Mouse (Mus musculus) CH12.LX (cell line): ENCODE results near the gene Trmo. TPM values are rescaled to one million over a fixed set of nuclear protein-coding genes. Genes with fewer than 3 reads are reported as not detected.

Experiments
- DNase-seq: peaks from one replicate; pipeline ENCODE4 v3.0.0-alpha.2; 2013; ENCODE audit errors: extremely low read depth
- H3K27ac ChIP-seq: 2 replicates; pipeline ENCODE4 v1.5.1; 2012; ENCODE audit warnings: low read depth, mild to moderate bottlenecking, control low read depth, moderate library complexity; ENCODE audit not compliant: insufficient read depth
- H3K27me3 ChIP-seq: replicated peaks from 2 replicates; pipeline ENCODE3; 2012; ENCODE audit warnings: inconsistent platforms
- H3K36me3 ChIP-seq, 2 experiments: replicated peaks in 1 of 2; 2 replicates each; pipeline versions ENCODE3 to v1.6.1; 2012; ENCODE audit warnings: inconsistent platforms in 1 of 2, low read length in 1 of 2, mild to moderate bottlenecking in 1 of 2, mixed read lengths in 1 of 2, moderate library complexity in 1 of 2; ENCODE audit not compliant: control insufficient read depth in 1 of 2, insufficient read depth in 1 of 2
- H3K4me1 ChIP-seq, 2 experiments: 2 replicates each; pipeline ENCODE4 v1.6.1; 2012; ENCODE audit warnings: inconsistent platforms in 1 of 2, moderate library complexity in 1 of 2; ENCODE audit not compliant: insufficient read depth in 2 of 2, control insufficient read depth in 1 of 2
- H3K4me2 ChIP-seq: 2 replicates; pipeline ENCODE4 v1.6.1; 2012; ENCODE audit warnings: low read depth, mild to moderate bottlenecking, control low read depth; ENCODE audit not compliant: poor library complexity, insufficient read depth, severe bottlenecking
- H3K4me3 ChIP-seq, 3 experiments: fragments of 150-350 bp in 1 of 3; sonication (generic) in 1 of 3; replicated peaks in 1 of 3; 2 replicates each; pipeline versions ENCODE3 to v1.5.1; 2011 to 2012; ENCODE audit warnings: low read depth in 2 of 3, low read length in 2 of 3, mild to moderate bottlenecking in 2 of 3, moderate library complexity in 2 of 3, control low read depth in 1 of 3, improper control_type of control experiment in 1 of 3, inconsistent platforms in 1 of 3, mixed read lengths in 1 of 3; ENCODE audit not compliant: poor library complexity in 1 of 3
- H3K79me2 ChIP-seq: replicated peaks from 2 replicates; pipeline ENCODE4 v1.6.1; 2012; ENCODE audit warnings: mild to moderate bottlenecking, moderate library complexity; ENCODE audit not compliant: control insufficient read depth, poor library complexity, insufficient read depth, severe bottlenecking; ENCODE audit errors: extremely low read depth
- H3K9ac ChIP-seq: 2 replicates; pipeline ENCODE4 v1.6.1; 2012; ENCODE audit warnings: low read depth, mild to moderate bottlenecking, control low read depth, moderate library complexity; ENCODE audit not compliant: insufficient read depth
- H3K9me3 ChIP-seq: replicated peaks from 2 replicates; pipeline ENCODE3; 2012; ENCODE audit warnings: low read length, inconsistent platforms, mixed read lengths
- BHLHE40 ChIP-seq: IDR thresholded peaks from 2 replicates; pipeline ENCODE4 v1.6.1; 2011; ENCODE audit warnings: mild to moderate bottlenecking, low read depth, low read length, improper control_type of control experiment
- ELF1 ChIP-seq: IDR thresholded peaks from 2 replicates; pipeline ENCODE4 v1.6.1; 2014; ENCODE audit warnings: low read depth, mild to moderate bottlenecking, inconsistent platforms, low read length, improper control_type of control experiment
- ETS1 ChIP-seq: conservative IDR thresholded peaks from 2 replicates; pipeline ENCODE4 v1.6.1; 2012; ENCODE audit warnings: low read depth, mild to moderate bottlenecking, inconsistent platforms, low read length, improper control_type of control experiment, moderate library complexity
- GABPA ChIP-seq: IDR thresholded peaks from 2 replicates; pipeline ENCODE4 v1.6.1; 2012; ENCODE audit warnings: low read depth, low read length, improper control_type of control experiment, inconsistent platforms; ENCODE audit not compliant: insufficient replicate concordance
- HCFC1 ChIP-seq: IDR thresholded peaks from 2 replicates; pipeline ENCODE4 v1.6.1; 2012; ENCODE audit warnings: low read depth, mild to moderate bottlenecking, inconsistent platforms, low read length, improper control_type of control experiment
- IRF4 ChIP-seq: IDR thresholded peaks from 2 replicates; pipeline ENCODE4 v1.6.1; 2014; ENCODE audit warnings: low read depth, mild to moderate bottlenecking, inconsistent platforms, low read length, improper control_type of control experiment
- JUN ChIP-seq: IDR thresholded peaks from 2 replicates; pipeline ENCODE4 v1.6.1; 2011; ENCODE audit warnings: low read depth, mild to moderate bottlenecking, low read length, improper control_type of control experiment, moderate library complexity; ENCODE audit not compliant: insufficient read depth
- JUND ChIP-seq: conservative IDR thresholded peaks from 2 replicates; pipeline ENCODE4 v1.6.1; 2011; ENCODE audit warnings: low read depth, low read length, improper control_type of control experiment
- KAT2A ChIP-seq: IDR thresholded peaks from 2 replicates; pipeline ENCODE4 v1.6.1; 2012; ENCODE audit warnings: low read length, improper control_type of control experiment, inconsistent platforms; ENCODE audit not compliant: insufficient replicate concordance
- MAX ChIP-seq: IDR thresholded peaks from 2 replicates; pipeline ENCODE4 v1.6.1; 2011; ENCODE audit warnings: low read length, improper control_type of control experiment
- POLR2A ChIP-seq: IDR thresholded peaks from 2 replicates; pipeline ENCODE4 v1.6.1; 2011; ENCODE audit warnings: low read depth, mild to moderate bottlenecking, improper control_type of control experiment, low read length
- POLR2AphosphoS2 ChIP-seq: IDR thresholded peaks from 2 replicates; pipeline ENCODE4 v1.6.1; 2011; ENCODE audit warnings: low read depth, low read length, improper control_type of control experiment
- UBTF ChIP-seq: IDR thresholded peaks from 2 replicates; pipeline ENCODE4 v1.6.1; 2012; ENCODE audit warnings: low read depth, mild to moderate bottlenecking, inconsistent platforms, low read length, improper control_type of control experiment, moderate library complexity
- USF2 ChIP-seq: conservative IDR thresholded peaks from 2 replicates; pipeline ENCODE4 v1.6.1; 2011; ENCODE audit warnings: low read depth, low read length, improper control_type of control experiment
- ZC3H11A ChIP-seq: IDR thresholded peaks from 2 replicates; pipeline ENCODE4 v1.6.1; 2012; ENCODE audit warnings: low read depth, mild to moderate bottlenecking, inconsistent platforms, low read length, improper control_type of control experiment
- ZNF384 ChIP-seq: IDR thresholded peaks from 2 replicates; pipeline ENCODE4 v1.6.1; 2012; ENCODE audit warnings: low read depth, low read length, improper control_type of control experiment, inconsistent platforms
- dilution Hi-C: fragments of 300-500 bp; cut with MboI; formaldehyde crosslinking; loops from 2 replicates; pipeline ENCODE4 v1.14.3; 2020; ENCODE audit warnings: low sequenced_read_pairs; ENCODE audit not compliant: extremely low pct_unique_long_range_greater_than_20kb, extremely low pct_ligation_motif_present
- in situ Hi-C: fragments of 300-500 bp; cut with MboI; formaldehyde crosslinking; loops from 3 replicates; pipeline ENCODE4 v1.14.3; 2019; ENCODE audit warnings: low sequenced_read_pairs, low pct_ligation_motif_present, low pct_unique_long_range_greater_than_20kb, mixed read lengths
- polyA plus RNA-seq: library from polyadenylated mRNA; unstranded; fragments of >175 nt; gene quantifications from 2 replicates; pipeline ENCODE4 v1.2.1, GENCODE M21; 2012; ENCODE audit warnings: low read depth; ENCODE audit not compliant: insufficient read length
- total RNA-seq, 2 experiments: library from RNA; depleted of rRNA; stranded (reverse); fragments of 300-350 nt in 1 of 2; fragments of >200 nt in 1 of 2; gene quantifications; 2 replicates each; pipeline ENCODE4 v1.2.3; 2012 to 2014

The Trmo gene
- total and polyA plus RNA-seq, 3 experiments: 15.4 to 27.0 (median 18.8) TPM

GRCm38 (mm10) chr4:46412113-46412512, 22.9 kb upstream of the Trmo start:
- H3K4me1 ChIP-seq: peaks cover 7 to 9% of the 10 kb centered on the region in 2 experiments
- TF ChIP-seq USF2: no peak
- no peak for TF ChIP-seq POLR2A
- TF ChIP-seq ZC3H11A: no peak
- no peak for TF ChIP-seq IRF4
- no peak for TF ChIP-seq ETS1
- no peak for TF ChIP-seq ELF1
- no peak for TF ChIP-seq UBTF
- TF ChIP-seq MAX: no peak
- TF ChIP-seq HCFC1: no peak
- no peak for TF ChIP-seq ZNF384
- no peak for TF ChIP-seq JUND
- no peak for TF ChIP-seq POLR2AphosphoS2
- TF ChIP-seq GABPA: no peak
- TF ChIP-seq KAT2A: no peak
- H3K36me3 ChIP-seq: no peaks in the 10 kb centered on the region
- H3K9ac ChIP-seq: no peak overlapping the region
- dilution Hi-C loops: no loop called here
- H3K79me2 ChIP-seq: no peaks in the 10 kb centered on the region
- H3K4me2 ChIP-seq: no peak overlapping the region
- no peak overlapping the region for H3K27ac ChIP-seq
- no peak for DNase-seq
- no peak overlapping the region for H3K4me3 ChIP-seq
- in situ Hi-C loops: no loop called here
- no peaks in the 10 kb centered on the region for H3K27me3 ChIP-seq
- peaks cover 3% of the 10 kb centered on the region for H3K9me3 ChIP-seq

- DNase-seq: peak; percentile 17
- H3K4me2 ChIP-seq: no peak overlapping the region
- dilution Hi-C loops: no loop called here
- no peaks in the 10 kb centered on the region for H3K27me3 ChIP-seq
- H3K36me3 ChIP-seq: no peaks in the 10 kb centered on the region
- H3K79me2 ChIP-seq: no peaks in the 10 kb centered on the region
- H3K9ac ChIP-seq: no peak overlapping the region
- H3K9me3 ChIP-seq: peaks cover 3% of the 10 kb centered on the region
- in situ Hi-C loops: no loop called here
- H3K4me3 ChIP-seq: no peak overlapping the region
- TF ChIP-seq JUN (no peak), BHLHE40 (peak; percentile 32; the same call in 1 of the 2 replicates)
- peaks cover 7 to 8% of the 10 kb centered on the region in 2 experiments for H3K4me1 ChIP-seq
- no peak overlapping the region for H3K27ac ChIP-seq
Observed at GRCm38 (mm10) chr4:46411489-46411888, 22.3 kb upstream of the Trmo start.
